Comparison of ENCODE assay signal across 8 mouse cellular contexts in genomic region chr9:20990861-20991260, GRCm38 (mm10). TPM values are rescaled to one million over a fixed set of nuclear protein-coding genes. Genes with fewer than 3 reads are reported as not detected.
A peak's percentile ranks its signal among the peaks of the same experiment; 100 is the strongest.
DNase-seq lines count a peak whose midpoint lies in the region.

No protein-coding gene starts in this region.

- DNase-seq in adrenal gland, postnatal 25 days = peak; percentile 26
- no peak for DNase-seq in adrenal gland, adult 8-10 months
- DNase-seq in embryo, embryonic 11 days = peak; percentile 58
- DNase-seq in kidney, adult 11 months = peak; percentile 61
- peak; percentile 82 to 86 for DNase-seq in lung, adult 18-20 months
- peak; percentile 51 for DNase-seq in testis, postnatal 14 days (ENCODE audit: low spot score)
- no peak for DNase-seq in Muller cell, postnatal 12 days (ENCODE audit: inconsistent ontology term)
- no peak for DNase-seq in cerebellum, adult 8-10 months

RNA-seq across cellular contexts. Expression of gene Mrpl4, which starts 11.7 kb away (rescaled TPM):
- total RNA-seq in adrenal gland, postnatal 25 days (2021) = 113 and 122 TPM in 2 replicates
- total RNA-seq in adrenal gland, adult 8-10 months (2022) = 100 to 1,000 TPM; 124 to 131 (median 129) TPM

RNA-seq across cellular contexts. Expression of gene S1pr2, which starts 14.3 kb away (rescaled TPM):
- 16.2 and 16.9 TPM in 2 replicates for total RNA-seq in adrenal gland, postnatal 25 days (2021)
- total RNA-seq in adrenal gland, adult 8-10 months (2022) = 10 to 100 TPM; 18.8 to 36.9 (median 26.6) TPM

RNA-seq across cellular contexts. Expression of gene Icam1, which starts 24.9 kb away (rescaled TPM):
- total RNA-seq in adrenal gland, postnatal 25 days (2021) = 6.5 and 8.9 TPM in 2 replicates
- total RNA-seq in adrenal gland, adult 8-10 months (2022) = 10 to 100 TPM; 14.9 to 33.1 (median 22.2) TPM

RNA-seq across cellular contexts. Expression of gene Dnmt1, which starts 31.2 kb away (rescaled TPM):
- 61.3 and 68.1 TPM in 2 replicates for total RNA-seq in adrenal gland, postnatal 25 days (2021)
- total RNA-seq in adrenal gland, adult 8-10 months (2022) = 10 to 100 TPM; 39.6 to 63.8 (median 47.8) TPM

RNA-seq across cellular contexts. Expression of gene Icam4, which starts 38.3 kb away (rescaled TPM):
- 1.6 and 1.9 TPM in 2 replicates for total RNA-seq in adrenal gland, postnatal 25 days (2021)
- 1 to 10 TPM; 1.6 to 7.8 (median 5.4) TPM for total RNA-seq in adrenal gland, adult 8-10 months (2022)

Comparison
In these comparisons a context has a peak if more than half of its experiments do, and no peak if none do; other contexts are left out.
1. DNase-seq: peak in adrenal gland, postnatal 25 days (single experiment), embryo, embryonic 11 days (single experiment), kidney, adult 11 months (single experiment), lung, adult 18-20 months (2 of 2) and testis, postnatal 14 days (single experiment); none in adrenal gland, adult 8-10 months (single experiment), Muller cell, postnatal 12 days (single experiment) and cerebellum, adult 8-10 months (single experiment).